Mouse (Mus musculus): ENCODE results near the gene Ate1. TPM values are rescaled to one million over a fixed set of nuclear protein-coding genes. Genes with fewer than 3 reads are reported as not detected.
A peak's percentile ranks its signal among the peaks of the same experiment; 100 is the strongest.
"Not testable (repeated sequence)": the region's sequence is repeated elsewhere in the genome, so short reads cannot be mapped to it uniquely, and the experiment has no call there.

The Ate1 gene
- polyA plus RNA-seq, 1 experiment from 2014 or later = 53.0 TPM

- Histone ChIP-seq H3K36me3 (ENCODE audit: control insufficient read depth, insufficient read depth, low read length) (no peaks in the 10 kb centered on the region), H3K27ac (ENCODE audit: low read depth, low read length) (peak overlapping the region; percentile 96), H3K9me3 (ENCODE audit: control insufficient read depth, low read length) (no peaks in the 10 kb centered on the region), H3K4me1 (ENCODE audit: control insufficient read depth, insufficient read depth, low read length) (0 out of 2 replicates have a peak, but pooled peaks cover 6% of the 10 kb centered on the region), H3K4me3 (ENCODE audit: low read depth, low read length) (peak overlapping the region; percentile 83), H3K4me2 (ENCODE audit: low read depth) (peak overlapping the region; percentile 82), H3K9ac (ENCODE audit: low read length) (peak overlapping the region; percentile 96), H3K27me3 (ENCODE audit: control insufficient read depth, insufficient read depth, low read length) (no peaks in the 10 kb centered on the region)
- DNase-seq (ENCODE audit: low spot score) (peak; percentile 19), ATAC-seq (ENCODE audit: insufficient read depth, low FRiP score, low TSS enrichment) (no peak)
- whole genome bisulfite sequencing = 46% methylated on average over 26 of the region's 26 CpGs
These were observed 1.7 kb downstream of the Ate1 start for GRCm38 (mm10) chr7:130518213-130519095.

- H3K27ac ChIP-seq (ENCODE audit: low read depth, low read length) = no peak overlapping the region
- H3K4me1 ChIP-seq (ENCODE audit: control insufficient read depth, insufficient read depth, low read length) = no peaks in the 10 kb centered on the region
- H3K9me3 ChIP-seq (ENCODE audit: control insufficient read depth, low read length) = no peaks in the 10 kb centered on the region
- H3K4me2 ChIP-seq (ENCODE audit: low read depth) = no peak overlapping the region
- WGBS = 97% methylated on average over 5 of the region's 5 CpGs
- H3K36me3 ChIP-seq (ENCODE audit: control insufficient read depth, insufficient read depth, low read length) = peaks cover 5% of the 10 kb centered on the region; the same call in 1 of the 2 replicates
- no peak overlapping the region for H3K9ac ChIP-seq (ENCODE audit: low read length)
- ATAC-seq (ENCODE audit: insufficient read depth, low FRiP score, low TSS enrichment) (no peak), DNase-seq (ENCODE audit: low spot score) (no peak)
- H3K4me3 ChIP-seq (ENCODE audit: low read depth, low read length) = no peak overlapping the region
- no peaks in the 10 kb centered on the region for H3K27me3 ChIP-seq (ENCODE audit: control insufficient read depth, insufficient read depth, low read length)
These were observed 9.9 kb downstream of the Ate1 start for GRCm38 (mm10) chr7:130510243-130510642.

- Histone ChIP-seq H3K9me3 (ENCODE audit: control insufficient read depth, low read length) (no peaks in the 10 kb centered on the region), H3K9ac (ENCODE audit: low read length) (no peak overlapping the region), H3K4me3 (ENCODE audit: low read depth, low read length) (no peak overlapping the region), H3K4me2 (ENCODE audit: low read depth) (no peak overlapping the region), H3K4me1 (ENCODE audit: control insufficient read depth, insufficient read depth, low read length) (no peaks in the 10 kb centered on the region), H3K27ac (ENCODE audit: low read depth, low read length) (no peak overlapping the region), H3K27me3 (ENCODE audit: control insufficient read depth, insufficient read depth, low read length) (no peaks in the 10 kb centered on the region), H3K36me3 (ENCODE audit: control insufficient read depth, insufficient read depth, low read length) (peaks cover 8% of the 10 kb centered on the region; the same call in 1 of the 2 replicates)
- DNase-seq (ENCODE audit: low spot score) = no peak
- ATAC-seq (ENCODE audit: insufficient read depth, low FRiP score, low TSS enrichment) = no peak
- 94% methylated on average over 5 of the region's 5 CpGs for whole genome bisulfite sequencing
These were observed 17.2 kb downstream of the Ate1 start for GRCm38 (mm10) chr7:130503006-130503405.

- ATAC-seq (ENCODE audit: insufficient read depth, low FRiP score, low TSS enrichment) (no peak), DNase-seq (ENCODE audit: low spot score) (no peak)
- Histone ChIP-seq H3K4me1 (ENCODE audit: control insufficient read depth, insufficient read depth, low read length) (no peaks in the 10 kb centered on the region), H3K4me2 (ENCODE audit: low read depth) (no peak overlapping the region), H3K36me3 (ENCODE audit: control insufficient read depth, insufficient read depth, low read length) (peaks cover 8% of the 10 kb centered on the region; the same call in 1 of the 2 replicates), H3K9me3 (ENCODE audit: control insufficient read depth, low read length) (no peaks in the 10 kb centered on the region), H3K27me3 (ENCODE audit: control insufficient read depth, insufficient read depth, low read length) (no peaks in the 10 kb centered on the region), H3K4me3 (ENCODE audit: low read depth, low read length) (no peak overlapping the region), H3K9ac (ENCODE audit: low read length) (no peak overlapping the region), H3K27ac (ENCODE audit: low read depth, low read length) (no peak overlapping the region)
- 94% methylated on average over 1 of the region's 1 CpGs for WGBS
These were observed 18.7 kb downstream of the Ate1 start for GRCm38 (mm10) chr7:130501499-130501898.

- Histone ChIP-seq H3K9me3 (ENCODE audit: control insufficient read depth, low read length) (no peaks in the 10 kb centered on the region), H3K4me1 (ENCODE audit: control insufficient read depth, insufficient read depth, low read length) (no peaks in the 10 kb centered on the region), H3K4me2 (ENCODE audit: low read depth) (no peak overlapping the region), H3K27me3 (ENCODE audit: control insufficient read depth, insufficient read depth, low read length) (no peaks in the 10 kb centered on the region), H3K27ac (ENCODE audit: low read depth, low read length) (no peak overlapping the region), H3K36me3 (ENCODE audit: control insufficient read depth, insufficient read depth, low read length) (no peaks in the 10 kb centered on the region; the same call in 1 of the 2 replicates), H3K4me3 (ENCODE audit: low read depth, low read length) (no peak overlapping the region), H3K9ac (ENCODE audit: low read length) (no peak overlapping the region)
- ATAC-seq (ENCODE audit: insufficient read depth, low FRiP score, low TSS enrichment) = no peak
- WGBS = 93% methylated on average over 3 of the region's 3 CpGs
- no peak for DNase-seq (ENCODE audit: low spot score)
These were observed 26.8 kb downstream of the Ate1 start for GRCm38 (mm10) chr7:130493346-130493745.

GRCm38 (mm10) chr7:130492026-130492425 is 28.1 kb downstream of the Ate1 start:
- Histone ChIP-seq H3K9ac (ENCODE audit: low read length) (no peak overlapping the region), H3K27ac (ENCODE audit: low read depth, low read length) (no peak overlapping the region), H3K36me3 (ENCODE audit: control insufficient read depth, insufficient read depth, low read length) (peaks cover 2% of the 10 kb centered on the region; the same call in 1 of the 2 replicates), H3K4me2 (ENCODE audit: low read depth) (no peak overlapping the region), H3K4me3 (ENCODE audit: low read depth, low read length) (no peak overlapping the region), H3K9me3 (ENCODE audit: control insufficient read depth, low read length) (no peaks in the 10 kb centered on the region), H3K4me1 (ENCODE audit: control insufficient read depth, insufficient read depth, low read length) (no peaks in the 10 kb centered on the region), H3K27me3 (ENCODE audit: control insufficient read depth, insufficient read depth, low read length) (no peaks in the 10 kb centered on the region)
- no peak for ATAC-seq (ENCODE audit: insufficient read depth, low FRiP score, low TSS enrichment)
- DNase-seq (ENCODE audit: low spot score) = no peak

- not testable (repeated sequence) for DNase-seq (ENCODE audit: low spot score)
- 92% methylated on average over 3 of the region's 3 CpGs for WGBS
These were observed 41.2 kb downstream of the Ate1 start for GRCm38 (mm10) chr7:130479003-130479402.

GRCm38 (mm10) chr7:130475970-130476369 is 44.2 kb downstream of the Ate1 start:
- peaks cover 23% of the 10 kb centered on the region for H3K4me1 ChIP-seq (ENCODE audit: control insufficient read depth, insufficient read depth, low read length)
- no peaks in the 10 kb centered on the region for H3K27me3 ChIP-seq (ENCODE audit: control insufficient read depth, insufficient read depth, low read length)
- peaks cover under 1% of the 10 kb centered on the region; the same call in 1 of the 2 replicates for H3K36me3 ChIP-seq (ENCODE audit: control insufficient read depth, insufficient read depth, low read length)
- no peaks in the 10 kb centered on the region for H3K9me3 ChIP-seq (ENCODE audit: control insufficient read depth, low read length)
- ATAC-seq (ENCODE audit: insufficient read depth, low FRiP score, low TSS enrichment) (no peak), DNase-seq (ENCODE audit: low spot score) (peak; percentile 57)
- no peak overlapping the region for H3K4me2 ChIP-seq (ENCODE audit: low read depth)
- H3K27ac ChIP-seq (ENCODE audit: low read depth, low read length) = no peak overlapping the region
- H3K4me3 ChIP-seq (ENCODE audit: low read depth, low read length) = no peak overlapping the region
- no peak overlapping the region for H3K9ac ChIP-seq (ENCODE audit: low read length)
- 27% methylated on average over 2 of the region's 2 CpGs for WGBS

More at GRCm38 (mm10) chr7:130479003-130479402, 41.2 kb downstream of the Ate1 start:
- not testable (repeated sequence) for H3K27ac ChIP-seq (ENCODE audit: low read depth, low read length); H3K4me1 ChIP-seq (ENCODE audit: control insufficient read depth, insufficient read depth, low read length); H3K4me3 ChIP-seq (ENCODE audit: low read depth, low read length); H3K4me2 ChIP-seq (ENCODE audit: low read depth); H3K9ac ChIP-seq (ENCODE audit: low read length); ATAC-seq (ENCODE audit: insufficient read depth, low FRiP score, low TSS enrichment); H3K9me3 ChIP-seq (ENCODE audit: control insufficient read depth, low read length); H3K36me3 ChIP-seq (ENCODE audit: control insufficient read depth, insufficient read depth, low read length); H3K27me3 ChIP-seq (ENCODE audit: control insufficient read depth, insufficient read depth, low read length)

GRCm38 (mm10) chr7:130473881-130474280 is 46.3 kb downstream of the Ate1 start:
- Histone ChIP-seq H3K9ac (ENCODE audit: low read length) (no peak overlapping the region), H3K27me3 (ENCODE audit: control insufficient read depth, insufficient read depth, low read length) (no peaks in the 10 kb centered on the region), H3K4me3 (ENCODE audit: low read depth, low read length) (no peak overlapping the region), H3K36me3 (ENCODE audit: control insufficient read depth, insufficient read depth, low read length) (no peaks in the 10 kb centered on the region), H3K4me1 (ENCODE audit: control insufficient read depth, insufficient read depth, low read length) (peaks cover 29% of the 10 kb centered on the region), H3K9me3 (ENCODE audit: control insufficient read depth, low read length) (no peaks in the 10 kb centered on the region), H3K27ac (ENCODE audit: low read depth, low read length) (no peak overlapping the region), H3K4me2 (ENCODE audit: low read depth) (no peak overlapping the region)
- 63% methylated on average over 3 of the region's 3 CpGs for WGBS
- ATAC-seq (ENCODE audit: insufficient read depth, low FRiP score, low TSS enrichment) (no peak), DNase-seq (ENCODE audit: low spot score) (no peak)
